Mouse (Mus musculus): ENCODE measurements around the gene Rasa2.
"Not testable (repeated sequence)": the region's sequence is repeated elsewhere in the genome, so short reads cannot be mapped to it uniquely, and the experiment has no call there.

The Rasa2 gene

GRCm38 (mm10) chr9:96589346-96589745 is 42.1 kb downstream of the Rasa2 start:
- in situ Hi-C loops (cut with MboI) = no loop called here

GRCm38 (mm10) chr9:96583496-96583895 is 47.9 kb downstream of the Rasa2 start:
- in situ Hi-C loops (cut with MboI) = no loop called here

- in situ Hi-C loops (cut with MboI) = no loop called here
Measured at GRCm38 (mm10) chr9:96583076-96583475, 48.3 kb downstream of the Rasa2 start.

- in situ Hi-C loops (cut with MboI) = loop anchor here (5.0 to 10.0 kb wide), 2 partner anchors 74 to 237 kb away; no protein-coding TSS in a partner anchor
Measured at GRCm38 (mm10) chr9:96578190-96578589, 53.2 kb downstream of the Rasa2 start.

- in situ Hi-C loops (cut with MboI) = loop anchor here (5.0 to 10.0 kb wide), 2 partner anchors 75 to 237 kb away; no protein-coding TSS in a partner anchor
Measured at GRCm38 (mm10) chr9:96577674-96578073, 53.7 kb downstream of the Rasa2 start.

- in situ Hi-C loops (cut with MboI) = loop anchor here (10.0 kb wide), 1 partner anchor 242 kb away; no protein-coding TSS in a partner anchor
Measured at GRCm38 (mm10) chr9:96573252-96573651, 58.2 kb downstream of the Rasa2 start.

GRCm38 (mm10) chr9:96572754-96573153 is 58.7 kb downstream of the Rasa2 start:
- in situ Hi-C loops (cut with MboI) = loop anchor here (10.0 kb wide), 1 partner anchor 242 kb away; no protein-coding TSS in a partner anchor

GRCm38 (mm10) chr9:96566470-96566996 is 64.9 kb downstream of the Rasa2 start:
- in situ Hi-C loops (cut with MboI) = no loop called here

- in situ Hi-C loops (cut with MboI) = no loop called here
Measured at GRCm38 (mm10) chr9:96563501-96563900, 67.9 kb downstream of the Rasa2 start.

GRCm38 (mm10) chr9:96559148-96559547 is 72.3 kb downstream of the Rasa2 start:
- in situ Hi-C loops (cut with MboI) = no loop called here

GRCm38 (mm10) chr9:96558594-96558993 is 72.8 kb downstream of the Rasa2 start:
- in situ Hi-C loops (cut with MboI) = no loop called here

GRCm38 (mm10) chr9:96554095-96554494 is 77.3 kb downstream of the Rasa2 start:
- in situ Hi-C loops (cut with MboI) = no loop called here

- in situ Hi-C loops (cut with MboI) = no loop called here
Measured at GRCm38 (mm10) chr9:96545410-96545809, 86.0 kb downstream of the Rasa2 start.

- in situ Hi-C loops (cut with MboI) = no loop called here
Measured at GRCm38 (mm10) chr9:96543643-96544640, 87.5 kb downstream of the Rasa2 start.

- in situ Hi-C loops (cut with MboI) = no loop called here
Measured at GRCm38 (mm10) chr9:96538916-96539315, 92.5 kb downstream of the Rasa2 start.

GRCm38 (mm10) chr9:96537615-96537919 is 93.8 kb downstream of the Rasa2 start:
- in situ Hi-C loops (cut with MboI) = no loop called here

- in situ Hi-C loops (cut with MboI) = no loop called here
Measured at GRCm38 (mm10) chr9:96536895-96537614, 94.4 kb downstream of the Rasa2 start.

- in situ Hi-C loops (cut with MboI) = not testable (repeated sequence)
Measured at GRCm38 (mm10) chr9:96536093-96536492, 95.3 kb downstream of the Rasa2 start.

- in situ Hi-C loops (cut with MboI) = no loop called here
Measured at GRCm38 (mm10) chr9:96535431-96535830, 96.0 kb downstream of the Rasa2 start.

GRCm38 (mm10) chr9:96534256-96534655 is 97.2 kb downstream of the Rasa2 start:
- in situ Hi-C loops (cut with MboI) = no loop called here

- in situ Hi-C loops (cut with MboI) = no loop called here
Measured at GRCm38 (mm10) chr9:96533476-96533875, 97.9 kb downstream of the Rasa2 start.

- in situ Hi-C loops (cut with MboI) = no loop called here
Measured at GRCm38 (mm10) chr9:96532531-96532930, 98.9 kb downstream of the Rasa2 start.

Data from mature B cell (primary cell).